Mouse (Mus musculus): ENCODE results near the gene 1810062G17Rik. TPM values are rescaled to one million over a fixed set of nuclear protein-coding genes. Genes with fewer than 3 reads are reported as not detected.

The 1810062G17Rik gene
- total and polyA plus RNA-seq, 3 experiments: 1.0 to 2.3 TPM; not detected in 1

DNA sequence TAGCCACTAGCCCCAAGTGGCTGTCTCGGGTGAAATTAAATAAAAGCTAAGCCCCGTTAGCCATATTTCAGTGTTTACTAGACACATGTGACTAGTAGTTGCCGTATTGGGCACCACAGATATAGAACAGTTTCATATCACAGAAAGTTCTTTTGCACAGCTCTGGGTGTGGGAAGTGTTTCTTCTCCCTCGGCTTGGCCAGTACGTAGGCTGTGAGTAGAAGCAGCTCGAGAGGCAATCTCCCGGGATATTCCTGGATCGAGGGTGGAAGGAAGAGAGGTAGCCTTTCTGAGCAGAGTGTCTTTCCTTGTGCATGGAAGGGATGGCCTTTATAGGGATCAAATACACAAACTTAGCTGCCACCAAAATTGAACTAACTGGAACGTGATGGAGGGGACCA lies 40.5 kb downstream of the 1810062G17Rik start:
- Histone ChIP-seq H3K79me2 (ENCODE audit: control insufficient read depth, insufficient read depth, low read length, poor library complexity) (no peaks in the 10 kb centered on the region), H3K36me3 (ENCODE audit: control insufficient read depth in 1 of 2, insufficient read depth in 2 of 2, low read length in 2 of 2) (no peaks in the 10 kb centered on the region), H3K27ac (ENCODE audit: control insufficient read depth, low read depth, low read length) (no peak overlapping the region), H3K27me3 (ENCODE audit: control insufficient read depth in 1 of 2, insufficient read depth in 2 of 2, low read length in 2 of 2) (no peaks in the 10 kb centered on the region; a peak in 2 of 4 replicates), H3K9ac (ENCODE audit: control insufficient read depth, low read depth, low read length, poor library complexity, severe bottlenecking) (no peak overlapping the region), H3K9me3 (replicated peaks; ENCODE audit: insufficient read depth, low read length) (no peaks in the 10 kb centered on the region), H3K4me1 (ENCODE audit: control insufficient read depth in 1 of 2, insufficient read depth in 2 of 2, low read length in 2 of 2) (no peaks in the 10 kb centered on the region), H3K4me3 (ENCODE audit: control insufficient read depth in 1 of 2, insufficient read depth in 1 of 2, low read depth in 2 of 2, low read length in 2 of 2) (no peak overlapping the region)
- TF ChIP-seq ZMIZ1 (IDR thresholded peaks at IDR 0.05; ENCODE audit: low read depth, low read length): no peak
- TF ChIP-seq UBTF (IDR thresholded peaks at IDR 0.05; ENCODE audit: borderline replicate concordance, insufficient read depth, low read depth, low read length): no peak
- no peak for TF ChIP-seq ZC3H11A (IDR thresholded peaks at IDR 0.05; ENCODE audit: low read depth, low read length)
- TF ChIP-seq POLR2A (IDR thresholded peaks at IDR 0.05; ENCODE audit: control insufficient read depth in 1 of 2, insufficient read depth in 1 of 2, low read depth in 1 of 2, low read length in 2 of 2, poor library complexity in 1 of 2): no peak
- no peak for TF ChIP-seq TCF12 (IDR thresholded peaks at IDR 0.05; ENCODE audit: low read depth, low read length)
- no peak for TF ChIP-seq CHD2 (IDR thresholded peaks at IDR 0.05; ENCODE audit: low read length)
- no peak for TF ChIP-seq NRF1 (IDR thresholded peaks at IDR 0.05; ENCODE audit: insufficient read depth, low read depth, low read length, poor library complexity, severe bottlenecking)
- no peak for TF ChIP-seq KAT2A (conservative IDR thresholded peaks at IDR 0.05; ENCODE audit: low read depth, low read length)
- no peak for TF ChIP-seq NELFE (IDR thresholded peaks at IDR 0.05; ENCODE audit: low read depth, low read length)
- no peak for TF ChIP-seq ELF1 (IDR thresholded peaks at IDR 0.05; ENCODE audit: low read depth, low read length)
- TF ChIP-seq POLR2AphosphoS2 (IDR thresholded peaks at IDR 0.05; ENCODE audit: low read length): no peak
- TF ChIP-seq MEF2A (IDR thresholded peaks at IDR 0.05; ENCODE audit: extremely low read depth, insufficient replicate concordance, low read depth, low read length, poor library complexity, severe bottlenecking): no peak
- no peak for TF ChIP-seq EP300 (IDR thresholded peaks at IDR 0.05; ENCODE audit: low read depth in 1 of 2, low read length in 2 of 2)
- TF ChIP-seq MAFK (IDR thresholded peaks at IDR 0.05; ENCODE audit: borderline replicate concordance, low read depth, low read length): no peak
- TF ChIP-seq BHLHE40 (IDR thresholded peaks at IDR 0.05; ENCODE audit: borderline replicate concordance, low read depth, low read length): no peak
- no peak for DNase-seq (ENCODE audit: low read depth, low spot score)

DNA sequence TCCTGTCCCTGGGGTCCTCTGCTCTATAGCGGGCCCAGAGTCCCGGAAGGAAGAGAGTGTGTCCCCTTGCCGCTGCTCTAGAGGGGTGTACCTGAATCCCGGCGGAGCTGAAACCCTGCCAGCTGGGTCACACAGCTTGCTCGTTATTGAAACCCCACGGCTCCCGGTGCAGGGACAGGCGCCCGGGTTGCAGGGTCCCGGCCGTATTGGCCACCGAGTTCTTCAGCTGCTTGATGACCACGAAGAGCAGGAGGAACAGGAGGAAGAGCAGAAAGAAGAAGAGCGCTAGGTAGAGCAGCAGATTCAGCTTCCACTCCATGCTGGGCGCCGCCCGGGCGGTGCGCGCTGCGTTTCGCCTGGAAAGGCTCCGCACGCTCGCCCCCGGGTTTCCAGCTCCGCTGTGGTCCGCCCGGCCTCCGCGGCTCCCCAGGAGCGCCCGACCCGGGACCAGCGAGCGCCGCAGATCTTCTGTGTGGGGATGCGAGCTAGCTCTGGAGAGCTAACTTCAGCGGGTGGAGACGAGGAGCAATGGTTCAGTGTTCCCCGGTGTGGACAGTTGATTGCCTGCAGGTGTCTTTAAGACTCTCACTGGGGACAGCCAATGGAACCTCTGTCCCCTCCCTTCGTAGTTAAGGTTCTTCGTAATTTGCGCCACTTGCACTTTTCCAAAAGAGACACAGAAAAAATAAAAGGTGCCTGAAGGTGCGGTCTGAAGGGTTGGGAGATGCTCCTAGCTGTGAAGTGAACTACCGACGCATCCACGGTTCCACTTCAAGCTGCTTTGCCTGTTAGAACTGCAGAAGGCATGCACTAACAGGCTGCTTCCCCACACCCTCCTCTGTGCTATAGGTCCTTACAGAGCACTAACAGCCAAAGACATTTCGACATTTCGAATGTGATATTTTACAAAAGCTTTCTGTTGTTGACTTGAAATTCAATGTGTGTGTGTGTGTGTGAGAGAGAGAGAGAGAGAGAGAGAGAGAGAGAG lies 45.6 kb downstream of the 1810062G17Rik start, which contains the start of gene Gm11549:
Gm11549 (minus strand) TSS at position 741 of the 988 bp plus-strand sequence.
- no peak within 1 kb of the TSS for H3K9ac ChIP-seq (ENCODE audit: control insufficient read depth, low read depth, low read length, poor library complexity, severe bottlenecking)
- H3K4me1 ChIP-seq (ENCODE audit: control insufficient read depth in 1 of 2, insufficient read depth in 2 of 2, low read length in 2 of 2): no peaks in the 10 kb centered on the region
- no peaks in the 10 kb centered on the region for H3K79me2 ChIP-seq (ENCODE audit: control insufficient read depth, insufficient read depth, low read length, poor library complexity)
- no peaks in the 10 kb centered on the region for H3K36me3 ChIP-seq (ENCODE audit: control insufficient read depth in 1 of 2, insufficient read depth in 2 of 2, low read length in 2 of 2)
- no peak within 1 kb of the TSS for H3K4me3 ChIP-seq (ENCODE audit: control insufficient read depth in 1 of 2, insufficient read depth in 1 of 2, low read depth in 2 of 2, low read length in 2 of 2)
- peaks cover 2 to 4% of the 10 kb centered on the region in 2 experiments; a peak in 3 of 4 replicates for H3K27me3 ChIP-seq (ENCODE audit: control insufficient read depth in 1 of 2, insufficient read depth in 2 of 2, low read length in 2 of 2)
- H3K9me3 ChIP-seq (replicated peaks; ENCODE audit: insufficient read depth, low read length): no peaks in the 10 kb centered on the region
- DNase-seq (ENCODE audit: low read depth, low spot score): no peak
- no peak for TF ChIP-seq POLR2AphosphoS2 (IDR thresholded peaks at IDR 0.05; ENCODE audit: low read length)
- no peak within 1 kb of the TSS for H3K27ac ChIP-seq (ENCODE audit: control insufficient read depth, low read depth, low read length)

Measured in MEL (cell line).